ENCODE assay signal across 1 mouse cellular context in the genomic region with DNA sequence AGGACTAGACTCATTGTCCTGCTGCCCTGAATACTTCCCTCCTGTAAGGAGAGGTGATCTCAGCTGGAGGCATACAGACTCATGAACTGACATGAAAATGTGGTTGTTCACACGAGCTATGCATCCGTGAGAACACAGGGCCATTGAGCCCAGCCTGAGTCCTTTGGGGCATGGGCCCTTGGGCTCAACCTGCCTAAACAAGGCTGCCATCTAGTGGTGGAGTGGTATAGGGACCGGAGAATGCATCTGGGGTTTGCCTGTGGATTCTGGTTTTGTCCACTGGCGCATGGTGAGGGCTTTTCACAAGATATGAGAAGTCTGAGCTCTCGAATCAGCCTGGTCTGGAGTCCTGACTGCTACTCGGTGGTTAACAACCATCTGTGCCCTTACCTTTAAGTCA.
A peak's percentile ranks its signal among the peaks of the same experiment; 100 is the strongest.
TF ChIP-seq lines count a peak whose summit lies in the region.

No protein-coding gene starts in this region.

TF ChIP-seq in MEL, 35 proteins besides CTCF, POLR2A, EP300 and RAD21:
- TF ChIP-seq CHD2 (IDR thresholded peaks at IDR 0.05; ENCODE audit: low read length) (no peak), ZC3H11A (IDR thresholded peaks at IDR 0.05; ENCODE audit: low read depth, low read length) (peak; percentile 43; the same call in 1 of the 2 replicates), SMC3 (IDR thresholded peaks at IDR 0.05; ENCODE audit: low read depth, low read length) (peak; percentile 74)
